Mouse (Mus musculus): ENCODE data around the gene Capn15.

The Capn15 gene

GRCm38 (mm10) chr17:25985306-25986294, at the start of gene Capn15:
Capn15 (minus strand) TSS chr17:25985796.
- peak; percentile 98 for DNase-seq (ENCODE audit: extremely low read depth, insufficient read length, low spot score)

DNA sequence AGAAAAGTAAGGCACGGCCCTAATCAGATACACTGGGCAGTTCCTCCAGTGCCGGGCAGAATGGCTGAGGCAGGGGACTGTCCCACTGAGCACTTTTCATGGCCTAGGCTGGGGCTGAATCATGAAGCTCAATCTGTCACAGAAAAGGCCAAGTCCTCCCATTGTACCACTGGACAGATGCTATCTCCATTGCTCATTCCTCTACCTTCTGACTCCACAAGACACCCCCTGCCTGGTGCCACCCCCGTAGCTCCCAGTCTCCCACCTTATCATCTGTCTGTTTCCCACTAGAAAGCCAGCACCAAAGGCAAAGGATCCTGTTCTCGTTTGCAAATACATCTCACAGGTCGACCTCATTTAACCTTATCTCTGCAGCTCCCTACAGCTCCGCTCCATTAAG, 46.4 kb upstream of the Capn15 start:
- DNase-seq (ENCODE audit: extremely low read depth, insufficient read length, low spot score) = no peak

DNA sequence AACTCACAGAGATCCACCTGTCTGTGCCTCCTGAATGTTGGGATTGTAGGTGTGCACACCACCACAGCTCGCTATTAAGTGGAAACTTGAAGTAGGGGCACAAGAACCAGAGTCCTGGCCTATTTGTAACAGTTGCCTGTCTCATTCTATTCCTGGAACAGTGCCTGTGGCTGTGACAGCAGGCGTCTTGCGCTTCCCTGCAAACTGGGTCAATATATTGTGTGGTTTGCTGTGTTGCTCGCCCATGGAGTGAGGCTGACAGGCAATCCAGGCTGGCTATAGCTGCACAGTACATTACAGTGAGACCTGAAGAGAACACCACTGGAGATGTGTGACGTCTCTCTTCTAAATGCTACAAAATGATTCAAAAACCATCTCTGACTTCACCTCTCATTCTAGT, 46.0 kb upstream of the Capn15 start:
- DNase-seq (ENCODE audit: extremely low read depth, insufficient read length, low spot score) = no peak

DNA sequence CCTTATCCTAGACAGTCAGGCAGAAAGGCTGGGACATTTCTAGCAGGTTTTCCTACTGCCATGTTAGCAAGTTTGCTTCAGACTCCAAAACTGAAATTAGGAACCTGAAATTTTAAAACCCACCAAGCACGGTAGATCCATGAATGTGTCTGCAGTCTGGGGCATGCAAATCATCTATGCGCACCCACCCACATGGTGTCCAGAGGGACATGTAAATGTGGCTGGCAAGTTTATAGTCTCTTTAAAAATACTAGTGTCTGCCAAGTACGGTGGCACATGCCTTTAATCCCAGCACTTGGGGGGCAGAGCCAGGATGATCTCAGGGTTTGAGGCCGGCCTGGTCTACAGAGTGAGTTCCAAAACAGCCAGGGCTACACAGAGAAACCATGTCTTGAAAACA, 42.7 kb upstream of the Capn15 start:
- no peak for DNase-seq (ENCODE audit: extremely low read depth, insufficient read length, low spot score)

GRCm38 (mm10) chr17:26024674-26025073, 39.1 kb upstream of the Capn15 start:
- DNase-seq (ENCODE audit: extremely low read depth, insufficient read length, low spot score) = no peak

DNA sequence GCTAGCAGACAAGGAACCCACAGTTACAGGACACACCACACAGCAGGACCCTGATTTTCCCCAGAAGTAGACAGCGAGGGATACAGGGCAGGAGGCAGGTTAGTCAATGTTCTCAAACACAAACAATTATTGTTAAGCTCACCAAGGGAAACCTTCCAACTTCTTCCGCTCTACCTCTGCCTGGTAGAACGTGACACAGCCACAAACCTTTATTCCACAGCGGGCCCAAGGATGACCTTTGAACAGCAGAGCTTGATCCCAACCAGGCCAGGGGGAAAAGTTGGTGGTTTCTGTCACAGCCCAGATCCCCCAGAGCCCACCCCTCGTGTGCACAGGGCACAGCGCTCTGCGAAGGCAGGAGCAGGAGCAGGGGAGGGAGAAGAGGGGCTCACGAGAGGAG, 38.4 kb upstream of the Capn15 start:
- DNase-seq (ENCODE audit: extremely low read depth, insufficient read length, low spot score) = no peak

GRCm38 (mm10) chr17:26023181-26023580, 37.6 kb upstream of the Capn15 start:
- no peak for DNase-seq (ENCODE audit: extremely low read depth, insufficient read length, low spot score)

DNA sequence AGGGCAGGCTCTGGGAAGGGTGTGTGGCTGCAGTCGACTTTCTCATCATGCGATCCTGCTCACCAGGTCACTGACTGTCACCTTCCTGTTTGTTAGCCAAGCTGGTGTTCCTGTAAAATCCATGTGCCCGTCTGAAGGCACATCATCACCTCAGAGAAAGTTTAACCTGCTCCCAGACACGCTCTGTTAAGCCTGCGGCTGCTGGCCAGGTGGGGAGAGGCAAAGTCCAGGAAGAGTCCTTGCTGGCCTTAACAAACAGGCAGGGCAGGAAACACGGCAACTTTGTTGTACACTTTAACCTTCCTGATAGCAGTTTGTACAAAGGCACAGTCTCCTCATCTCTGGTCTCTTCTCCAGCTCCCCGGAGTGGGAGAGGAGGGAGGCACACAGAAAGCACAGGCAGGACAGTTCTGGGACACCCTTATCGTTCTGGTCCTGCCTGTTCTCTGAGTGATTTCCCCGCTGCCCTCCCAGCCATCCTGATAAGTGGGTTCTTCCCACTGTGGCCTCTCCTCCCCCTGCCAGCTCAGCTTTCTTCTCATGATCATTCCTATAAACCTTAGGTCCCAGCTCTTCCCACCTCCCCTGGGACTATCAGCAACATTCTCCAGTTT, 36.2 kb upstream of the Capn15 start:
- DNase-seq (ENCODE audit: extremely low read depth, insufficient read length, low spot score) = no peak

- no peak for DNase-seq (ENCODE audit: extremely low read depth, insufficient read length, low spot score)
These were observed 35.3 kb upstream of the Capn15 start for GRCm38 (mm10) chr17:26020848-26021347.

DNA sequence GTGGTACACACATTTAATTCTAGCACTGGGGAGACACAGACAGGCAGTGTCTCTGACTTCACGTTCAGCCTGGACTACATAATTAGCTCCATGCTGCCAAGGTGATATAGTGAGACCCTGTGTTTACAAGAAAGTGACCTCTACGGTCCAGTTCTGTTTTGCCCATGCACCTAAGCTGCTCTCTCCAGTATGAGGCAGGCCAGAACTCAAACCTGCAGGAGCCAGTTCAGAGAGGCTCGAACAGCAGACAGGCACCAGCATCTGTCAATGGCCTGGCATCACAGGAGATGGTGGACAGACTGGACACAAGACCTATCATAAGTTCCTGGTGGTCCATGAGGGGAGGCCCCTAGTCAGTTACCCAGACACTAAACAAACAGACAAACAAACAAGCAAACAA, 32.8 kb upstream of the Capn15 start:
- DNase-seq (ENCODE audit: extremely low read depth, insufficient read length, low spot score) = no peak

DNA sequence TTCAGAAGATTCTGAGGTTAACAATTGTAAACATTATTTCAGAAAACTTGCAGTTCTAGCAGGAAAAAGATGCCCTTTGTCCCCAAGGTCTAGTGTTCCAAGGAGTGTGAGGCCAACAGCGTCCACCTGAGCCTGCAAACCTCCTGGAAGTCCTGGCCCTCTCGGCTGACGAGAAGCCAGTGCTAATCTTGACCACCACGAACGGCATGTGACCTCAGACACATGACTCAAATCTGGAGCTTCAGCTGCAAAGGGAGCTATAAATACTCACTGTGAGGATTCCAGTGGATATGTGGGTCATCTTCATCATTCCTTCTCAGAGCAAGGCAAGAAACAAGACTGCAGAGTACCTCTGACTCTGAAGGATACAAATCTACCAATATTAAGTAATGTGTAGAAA, 32.4 kb upstream of the Capn15 start:
- no peak for DNase-seq (ENCODE audit: extremely low read depth, insufficient read length, low spot score)

- DNase-seq (ENCODE audit: extremely low read depth, insufficient read length, low spot score) = no peak
These were observed 31.4 kb upstream of the Capn15 start for GRCm38 (mm10) chr17:26017021-26017420.

DNA sequence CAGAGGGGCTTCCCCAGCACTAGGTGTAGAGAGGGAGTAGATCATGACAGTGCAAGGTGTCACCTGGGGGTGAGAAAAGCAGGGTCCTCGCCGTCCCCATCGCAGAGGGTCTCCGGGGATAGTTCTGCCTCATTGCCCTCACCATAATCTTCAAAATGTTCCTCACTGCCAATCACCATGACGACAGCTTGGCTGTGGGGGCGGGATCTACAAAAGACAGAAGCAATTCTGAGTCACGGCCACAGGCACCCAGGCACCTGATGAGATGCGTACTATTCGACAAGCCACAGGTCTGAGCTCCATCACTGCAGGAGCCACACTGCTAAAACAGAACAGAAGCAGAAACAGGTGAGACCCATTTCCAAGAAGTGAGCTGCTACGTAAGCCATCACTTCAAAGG, 28.1 kb upstream of the Capn15 start:
- DNase-seq (ENCODE audit: extremely low read depth, insufficient read length, low spot score) = no peak

DNA sequence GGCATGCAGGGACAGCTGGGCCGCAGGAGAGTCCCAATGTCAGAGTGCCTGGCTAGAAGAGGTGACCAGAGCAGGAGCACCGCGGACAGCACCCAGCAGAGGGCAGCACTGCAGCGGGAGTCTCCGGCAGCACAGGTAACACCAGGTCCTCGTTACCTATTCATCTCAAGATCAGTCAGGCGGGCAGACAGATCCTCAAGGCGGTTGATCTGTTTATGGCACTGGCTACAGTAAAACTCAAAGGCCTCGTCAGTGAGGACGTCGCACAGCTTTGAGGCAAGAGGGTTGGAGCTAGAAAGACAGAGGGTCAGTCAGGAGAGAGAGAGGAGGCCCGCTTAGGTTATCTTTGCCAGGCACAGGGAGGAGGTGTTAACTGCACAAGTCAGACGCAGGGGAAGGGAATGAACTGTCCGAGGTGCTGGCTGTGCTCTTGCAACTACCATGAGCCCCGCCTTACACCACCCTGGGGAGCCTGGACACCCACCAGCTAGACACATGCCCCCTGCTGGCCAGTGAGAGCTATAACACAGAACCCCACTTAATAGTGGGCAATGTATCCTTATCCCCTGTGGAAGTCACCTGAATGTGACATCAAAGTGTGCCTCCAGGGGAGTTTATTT, 26.4 kb upstream of the Capn15 start:
- peak; percentile 62 for DNase-seq (ENCODE audit: extremely low read depth, insufficient read length, low spot score)

GRCm38 (mm10) chr17:26009540-26009939, 23.9 kb upstream of the Capn15 start:
- peak; percentile 45 for DNase-seq (ENCODE audit: extremely low read depth, insufficient read length, low spot score)

- DNase-seq (ENCODE audit: extremely low read depth, insufficient read length, low spot score) = no peak
These were observed 23.2 kb upstream of the Capn15 start for GRCm38 (mm10) chr17:26008787-26009186.

DNA sequence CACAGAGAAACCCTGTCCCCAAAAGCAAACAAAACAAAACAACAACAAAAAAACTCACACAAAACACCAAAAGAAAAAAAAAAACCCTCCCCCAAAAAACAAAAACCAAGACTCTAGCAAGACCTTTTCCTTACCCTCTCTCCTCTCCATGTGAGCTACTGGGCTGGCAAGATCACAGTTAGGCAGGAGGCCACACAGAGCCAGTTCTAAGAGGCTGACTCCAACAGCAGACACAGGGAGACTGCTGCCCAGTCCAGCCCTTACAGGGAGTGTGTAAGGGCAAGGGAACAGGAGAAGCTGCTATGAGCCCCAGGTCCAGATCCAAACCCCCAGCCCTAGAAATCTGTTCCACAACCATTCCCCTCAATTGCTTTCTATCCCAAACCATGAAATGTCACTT, 22.7 kb upstream of the Capn15 start:
- DNase-seq (ENCODE audit: extremely low read depth, insufficient read length, low spot score) = no peak

- no peak for DNase-seq (ENCODE audit: extremely low read depth, insufficient read length, low spot score)
These were observed 22.1 kb upstream of the Capn15 start for GRCm38 (mm10) chr17:26007646-26008045.

GRCm38 (mm10) chr17:26005731-26006450, 20.3 kb upstream of the Capn15 start:
- DNase-seq (ENCODE audit: extremely low read depth, insufficient read length, low spot score) = no peak

DNA sequence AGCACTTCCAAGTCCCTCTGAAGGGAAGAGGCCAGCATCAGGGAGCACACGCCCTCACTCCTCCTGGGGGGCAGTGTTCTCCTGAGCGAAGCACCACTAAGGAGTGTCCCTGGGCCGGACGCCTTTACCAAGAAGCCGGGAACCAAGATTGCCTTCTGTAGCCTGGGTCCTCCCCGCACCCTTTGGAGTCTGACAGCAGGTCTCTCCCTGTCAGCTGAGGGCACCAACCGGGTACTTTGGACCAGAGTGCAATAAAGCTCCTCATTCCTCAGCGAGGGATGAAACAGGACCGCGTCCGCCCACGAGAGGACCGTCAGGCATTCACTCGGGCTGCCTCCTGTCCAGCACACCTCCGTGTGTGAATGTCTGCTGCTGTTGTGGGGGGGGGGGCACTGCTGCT, 19.1 kb upstream of the Capn15 start:
- no peak for DNase-seq (ENCODE audit: extremely low read depth, insufficient read length, low spot score)

GRCm38 (mm10) chr17:26003864-26004263, 18.3 kb upstream of the Capn15 start:
- DNase-seq (ENCODE audit: extremely low read depth, insufficient read length, low spot score) = no peak

All from 3134 (cell line).